Mouse (Mus musculus) erythroid progenitor cell, adult 5-6 weeks (primary cell): ENCODE measurements around the gene Olfr464. TPM values are rescaled to one million over a fixed set of nuclear protein-coding genes. Genes with fewer than 3 reads are reported as not detected.

ENCODE experiments used
- ATAC-seq: replicated peaks from 2 replicates; pipeline ENCODE4 v1.8.0; 2016; ENCODE audit warnings: moderate number of reproducible peaks, mild to moderate bottlenecking, moderate TSS enrichment, inconsistent platforms; ENCODE audit not compliant: poor library complexity, low FRiP score, severe bottlenecking
- total RNA-seq, 2 experiments: library from RNA; stranded (forward) in 1 of 2; stranded (reverse) in 1 of 2; fragments of 150-400 nt in 1 of 2; fragments of 186-747, 209-891 nt in 1 of 2; gene quantifications; 2 replicates each; pipeline versions ENCODE4 v1.2.3 to v1.2.4; 2015 to 2017; ENCODE audit warnings: low replicate concordance in 2 of 2

Gene Olfr464
- total RNA-seq (2015; ENCODE audit: low replicate concordance) (not detected in 2 replicates), total RNA-seq (2017; ENCODE audit: low replicate concordance) (not detected in 2 replicates)

DNA sequence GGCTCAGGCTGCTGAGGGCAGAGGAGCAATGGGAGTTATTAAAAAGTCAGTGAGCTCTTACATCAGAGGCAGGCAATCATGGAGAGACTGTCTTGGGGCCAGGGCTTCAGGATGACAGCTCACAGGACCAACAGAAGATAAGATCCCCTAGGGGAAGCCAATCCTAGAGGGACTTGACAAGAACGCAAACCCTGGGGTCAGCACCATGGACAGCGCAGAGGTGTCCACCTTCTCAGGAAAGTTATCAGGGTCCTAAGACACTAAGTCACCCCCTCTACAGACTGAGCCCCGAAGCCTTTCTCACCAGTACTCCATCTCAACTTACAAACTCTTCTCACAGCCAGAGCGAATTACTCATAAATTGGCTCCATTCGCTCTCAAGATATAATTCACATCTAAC is at the start of gene Olfr464:
TSS of gene Olfr464 (minus strand) at position 2 of the 400 bp plus-strand sequence.
- no peak for ATAC-seq

DNA sequence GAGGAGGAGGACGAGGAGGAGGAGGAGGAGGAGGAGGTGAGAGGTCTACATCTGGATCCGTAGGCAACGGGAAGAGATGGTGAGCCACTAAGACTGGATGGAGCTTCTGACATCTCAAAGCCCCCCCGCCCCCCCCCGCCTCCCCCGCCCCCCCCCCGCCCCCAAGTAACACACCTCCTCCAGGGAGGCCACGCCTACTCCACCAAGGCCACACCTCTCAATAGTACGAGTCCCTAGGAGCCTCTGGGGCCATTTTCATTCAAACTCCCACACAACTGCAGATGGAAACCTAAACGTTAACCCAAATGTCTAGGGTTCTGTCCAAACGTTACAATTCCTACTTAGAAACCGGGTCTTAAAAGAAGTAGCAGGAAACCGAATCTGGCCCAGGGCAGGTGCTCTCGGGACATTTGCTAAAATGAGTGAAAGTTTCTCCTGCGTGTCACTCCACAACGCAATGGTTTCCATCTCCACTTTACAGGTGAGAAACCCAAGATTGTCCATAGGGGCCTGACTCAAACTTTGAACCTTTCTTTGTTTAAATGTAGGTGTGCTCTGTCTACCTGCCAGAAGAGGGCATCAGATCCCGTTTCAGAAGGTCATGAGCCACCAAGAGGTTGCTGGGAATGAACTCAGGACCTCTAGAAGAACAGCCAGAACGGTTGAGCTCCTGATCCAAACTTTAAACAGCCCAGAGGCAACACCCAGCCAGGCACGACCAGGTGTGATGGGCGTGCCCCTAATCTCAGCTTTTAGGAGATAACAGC is 47.8 kb upstream of the Olfr464 start:
- no peak for ATAC-seq

- ATAC-seq: peak; percentile 66; the same call in 1 of the 2 replicates
These were observed 47.0 kb upstream of the Olfr464 start for GRCm38 (mm10) chr11:87967692-87968289.

- no peak for ATAC-seq
These were observed 45.4 kb upstream of the Olfr464 start for GRCm38 (mm10) chr11:87966214-87966613.

- no peak for ATAC-seq
These were observed 44.5 kb upstream of the Olfr464 start for GRCm38 (mm10) chr11:87965293-87965692.

GRCm38 (mm10) chr11:87957066-87957465 is 36.3 kb upstream of the Olfr464 start:
- no peak for ATAC-seq

GRCm38 (mm10) chr11:87955144-87955543 is 34.4 kb upstream of the Olfr464 start:
- no peak for ATAC-seq

- no peak for ATAC-seq
These were observed 29.2 kb upstream of the Olfr464 start for GRCm38 (mm10) chr11:87949990-87950389.

GRCm38 (mm10) chr11:87935467-87935866 is 14.7 kb upstream of the Olfr464 start:
- no peak for ATAC-seq

GRCm38 (mm10) chr11:87933731-87934130 is 13.0 kb upstream of the Olfr464 start:
- no peak for ATAC-seq

DNA sequence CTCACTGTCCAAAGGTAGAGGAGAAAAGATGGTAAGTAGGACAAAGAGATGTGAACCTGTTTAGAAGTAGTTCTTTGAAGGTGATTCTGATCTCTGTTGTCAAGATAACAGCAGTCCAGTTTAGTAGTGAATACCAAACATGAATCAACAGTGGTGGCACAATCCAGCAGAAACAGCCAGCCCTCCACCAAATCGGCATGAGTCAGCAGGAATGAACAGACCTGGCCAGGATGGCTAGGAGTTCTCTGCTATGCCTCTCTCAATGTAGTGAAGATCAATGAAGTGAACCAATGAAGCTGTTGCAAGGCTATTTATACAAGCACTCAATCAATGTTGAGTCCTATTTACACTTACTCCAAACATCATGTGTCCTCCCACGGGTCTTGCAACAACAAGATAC is 9.6 kb upstream of the Olfr464 start:
- ATAC-seq: no peak

GRCm38 (mm10) chr11:87920301-87920700 is 466 bp downstream of the Olfr464 start:
- ATAC-seq: no peak

GRCm38 (mm10) chr11:87916005-87916404 is 4.8 kb downstream of the Olfr464 start:
- no peak for ATAC-seq

DNA sequence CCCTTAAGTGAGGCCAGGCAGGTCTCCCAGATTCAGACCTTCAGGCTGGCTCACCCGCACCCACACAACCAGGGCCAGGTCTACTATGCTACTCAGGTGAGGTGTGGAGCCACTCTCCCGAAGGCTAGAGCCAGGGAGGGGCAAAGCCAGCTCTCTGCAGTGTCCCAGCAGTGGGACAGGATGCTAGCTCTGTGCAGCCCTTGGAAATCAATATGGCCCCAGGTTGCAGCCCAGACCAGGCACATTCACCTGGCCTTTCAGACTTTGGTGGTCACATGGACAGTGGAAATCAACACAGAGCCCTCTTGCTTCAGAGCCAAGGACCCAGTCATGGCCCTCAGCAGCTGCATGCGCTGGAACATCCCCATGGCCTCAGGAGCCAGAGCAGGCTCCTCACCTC is 16.4 kb downstream of the Olfr464 start:
- no peak for ATAC-seq

GRCm38 (mm10) chr11:87897287-87897686 is 23.5 kb downstream of the Olfr464 start, which contains the start of gene Olfr463:
Gene Olfr463, minus strand, starts transcription at chr11:87897387.
- ATAC-seq: no peak

GRCm38 (mm10) chr11:87892168-87892567 is 28.6 kb downstream of the Olfr464 start, which contains the start of gene Olfr462:
Gene Olfr462, minus strand, starts transcription at chr11:87892268.
- no peak for ATAC-seq

GRCm38 (mm10) chr11:87884856-87885255 is 35.9 kb downstream of the Olfr464 start:
- no peak for ATAC-seq

GRCm38 (mm10) chr11:87883493-87883892 is 37.3 kb downstream of the Olfr464 start:
- no peak for ATAC-seq

DNA sequence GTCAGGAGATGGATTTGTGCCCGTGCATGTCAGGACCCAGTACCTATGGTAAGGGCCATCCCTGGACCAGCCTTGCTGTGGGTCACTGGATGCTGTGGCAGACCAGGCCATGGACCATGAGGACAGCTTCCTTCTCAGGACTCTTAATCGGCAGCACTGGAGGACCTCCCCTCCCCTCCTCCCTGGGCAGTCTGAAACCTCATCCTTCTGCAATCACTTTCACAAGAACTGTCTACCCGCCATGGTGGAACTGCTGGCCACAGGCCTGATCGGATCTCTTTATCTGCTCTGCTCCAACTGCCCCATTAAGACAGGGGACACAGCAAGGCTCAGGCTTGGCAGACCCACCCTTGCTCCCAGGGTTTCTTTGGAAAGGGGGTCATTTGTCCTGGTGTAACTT is 39.1 kb downstream of the Olfr464 start:
- ATAC-seq: no peak

GRCm38 (mm10) chr11:87879826-87880225 is 40.9 kb downstream of the Olfr464 start:
- no peak for ATAC-seq

DNA sequence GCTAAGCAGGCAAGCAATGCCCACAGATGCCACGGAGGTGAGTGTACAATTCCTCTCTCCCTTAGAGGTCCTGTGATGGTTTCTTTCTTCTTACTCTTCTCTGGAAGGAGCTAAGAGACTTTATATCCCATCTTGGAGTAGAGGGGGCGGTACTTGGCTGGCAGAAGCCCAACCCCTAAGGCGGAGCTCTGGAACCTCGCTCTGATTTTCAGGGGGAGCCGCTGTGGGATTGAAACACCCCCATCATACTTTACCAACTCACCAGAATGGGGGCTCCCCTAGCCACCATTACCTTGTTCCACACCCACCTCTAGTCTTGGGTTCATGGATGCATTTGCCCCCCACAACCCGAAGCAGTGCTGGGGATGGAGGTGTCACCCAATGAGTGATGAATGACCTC is 45.3 kb downstream of the Olfr464 start, which contains the start of gene Epx:
TSS of gene Epx (minus strand) at position 101 of the 400 bp plus-strand sequence.
- ATAC-seq: no peak
